Mouse (Mus musculus) stomach, postnatal 0 days (tissue): ENCODE measurements around the gene 2010003K11Rik.

Source experiments
- CTCF ChIP-seq: IDR thresholded peaks from 2 replicates; pipeline ENCODE4 v1.5.1; 2016; ENCODE audit warnings: antibody characterized with exemption, low read depth, mild to moderate bottlenecking, moderate library complexity
- EP300 ChIP-seq: optimal IDR thresholded peaks from 2 replicates; pipeline ENCODE3; 2016; ENCODE audit warnings: antibody characterized with exemption

GRCm38 (mm10) chr19:4451965-4452364 lies 46.4 kb downstream of the 2010003K11Rik start:
- TF ChIP-seq CTCF: no peak
- no peak for TF ChIP-seq EP300
